Mouse (Mus musculus): ENCODE measurements around the gene Ech1.

- no peak for TF ChIP-seq SRF (IDR thresholded peaks at IDR 0.05; ENCODE audit: control insufficient read depth, insufficient read length, low read depth)
- TF ChIP-seq POLR2A (IDR thresholded peaks at IDR 0.05; ENCODE audit: insufficient read length, low read depth) = no peak
- TF ChIP-seq TCF12 (IDR thresholded peaks at IDR 0.05; ENCODE audit: insufficient read depth, poor library complexity, severe bottlenecking) = no peak
- no peak for TF ChIP-seq MYOD1 (IDR thresholded peaks at IDR 0.05; ENCODE audit: control insufficient read depth in 1 of 3, insufficient read length in 2 of 3, low read depth in 2 of 3)
- no peak for TF ChIP-seq CEBPB (IDR thresholded peaks at IDR 0.05; ENCODE audit: insufficient read depth, poor library complexity, severe bottlenecking)
- TF ChIP-seq POLR2AphosphoS2 (IDR thresholded peaks at IDR 0.05; ENCODE audit: insufficient read length, low read depth) = no peak
- no peak for TF ChIP-seq E2F4 (IDR thresholded peaks at IDR 0.05; ENCODE audit: insufficient read depth)
- TF ChIP-seq USF1 (IDR thresholded peaks at IDR 0.05; ENCODE audit: low read depth) = no peak
- TF ChIP-seq TCF3 (IDR thresholded peaks at IDR 0.05; ENCODE audit: insufficient read length, low read depth) = no peak
- TF ChIP-seq MAX (IDR thresholded peaks at IDR 0.05; ENCODE audit: low read depth) = no peak
- no peak for TF ChIP-seq MYOG (IDR thresholded peaks at IDR 0.05; ENCODE audit: control insufficient read depth in 1 of 3, insufficient read depth in 1 of 3, insufficient read length in 2 of 3, low read depth in 2 of 3)
Observed at GRCm38 (mm10) chr7:28791706-28792105, 33.3 kb upstream of the Ech1 start.

Measured in myocyte (in vitro differentiated cells).